Mouse (Mus musculus) lung, adult 18-20 months (tissue): ENCODE measurements at regions not wholly inside any gene's neighbourhood (a gene's known extent, or its start where the extent isn't known, plus 50 kb on each side); places are given as distances from the start of the nearest gene placed in this dataset.
"Not testable (repeated sequence)": the region's sequence is repeated elsewhere in the genome, so short reads cannot be mapped to it uniquely, and the experiment has no call there.

Source experiments
- DNase-seq, 2 experiments: peaks; one replicate each; pipeline ENCODE4 v3.0.0; 2022; ENCODE audit warnings: mixed read lengths in 2 of 2

GRCm38 (mm10) chr9:23651300-23651699 lies 428.4 kb downstream of the Bmper start:
- DNase-seq: no peak

GRCm38 (mm10) chr9:23653086-23653485 lies 430.2 kb downstream of the Bmper start:
- DNase-seq: no peak

GRCm38 (mm10) chr9:23654777-23655176 lies 431.9 kb downstream of the Bmper start:
- DNase-seq: no peak

GRCm38 (mm10) chr9:23665960-23666359 lies 431.8 kb upstream of the Npsr1 start:
- no peak for DNase-seq

GRCm38 (mm10) chr9:23669230-23669629 lies 428.6 kb upstream of the Npsr1 start:
- no peak for DNase-seq

- no peak for DNase-seq
Observed at GRCm38 (mm10) chr9:23670642-23671041, 427.2 kb upstream of the Npsr1 start.

DNA sequence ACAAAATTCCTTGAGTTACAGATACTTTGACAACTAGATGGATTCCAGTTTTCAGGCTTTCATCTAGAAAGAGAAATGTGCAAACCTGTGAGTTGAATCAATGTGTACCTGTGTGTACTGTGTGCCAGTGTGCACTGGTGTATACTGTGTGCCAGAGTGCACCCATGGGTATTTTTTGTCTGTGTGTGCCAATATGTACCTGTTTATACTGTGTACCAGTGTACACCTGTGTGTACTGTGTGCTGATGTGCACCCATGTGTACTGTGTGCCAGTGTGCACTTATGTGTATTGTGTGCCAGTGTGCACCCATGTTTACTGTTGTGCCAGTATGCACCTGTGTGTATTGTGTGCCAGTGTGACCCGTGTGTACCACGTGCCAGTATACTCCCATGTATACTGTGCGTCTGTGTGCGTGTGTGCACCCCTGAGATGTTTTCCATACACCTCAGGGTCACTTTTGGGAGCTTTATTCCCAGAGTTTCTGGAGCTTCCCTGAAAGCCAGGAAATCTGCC lies 424.4 kb upstream of the Npsr1 start:
- no peak for DNase-seq

DNA sequence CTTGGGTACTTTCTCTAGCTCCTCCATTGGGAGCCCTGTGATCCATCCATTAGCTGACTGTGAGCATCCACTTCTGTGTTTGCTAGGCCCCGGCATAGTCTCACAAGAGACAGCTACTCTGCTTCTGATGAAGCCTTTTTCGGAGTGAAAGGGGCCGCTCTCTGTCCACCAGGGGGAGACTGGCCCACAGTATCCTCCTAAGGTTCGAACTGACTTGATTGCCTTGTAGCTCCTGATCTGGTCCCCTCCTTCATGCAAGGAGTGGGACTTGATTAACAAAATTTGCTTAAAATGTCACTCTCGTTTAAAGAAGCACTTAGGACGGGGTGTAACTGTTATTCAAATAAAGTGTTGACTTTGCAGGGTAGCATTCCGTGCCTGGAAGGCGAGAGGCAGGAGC lies 423.0 kb upstream of the Npsr1 start:
- no peak for DNase-seq

DNA sequence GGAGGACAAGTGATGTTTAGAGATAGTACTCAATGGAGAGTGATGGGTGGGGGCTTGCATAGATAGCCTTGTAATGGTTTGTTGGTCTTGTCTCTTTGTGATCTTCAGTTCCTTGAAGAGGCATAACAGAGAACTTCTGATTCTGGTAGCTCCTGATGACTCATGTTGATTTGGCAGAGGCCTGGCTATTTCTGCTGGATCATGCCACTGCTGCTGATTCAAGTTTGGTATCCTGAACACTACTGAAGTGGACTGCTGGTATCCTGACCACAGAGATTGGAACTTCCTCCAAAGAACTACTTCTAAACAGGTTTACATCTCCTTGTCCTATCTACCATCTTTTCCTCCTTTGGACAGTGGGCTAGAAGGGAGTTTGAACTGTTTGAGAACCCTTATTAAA lies 408.3 kb upstream of the Npsr1 start:
- DNase-seq: no peak

- DNase-seq: no peak
Observed at GRCm38 (mm10) chr9:23692768-23693441, 404.9 kb upstream of the Npsr1 start.

DNA sequence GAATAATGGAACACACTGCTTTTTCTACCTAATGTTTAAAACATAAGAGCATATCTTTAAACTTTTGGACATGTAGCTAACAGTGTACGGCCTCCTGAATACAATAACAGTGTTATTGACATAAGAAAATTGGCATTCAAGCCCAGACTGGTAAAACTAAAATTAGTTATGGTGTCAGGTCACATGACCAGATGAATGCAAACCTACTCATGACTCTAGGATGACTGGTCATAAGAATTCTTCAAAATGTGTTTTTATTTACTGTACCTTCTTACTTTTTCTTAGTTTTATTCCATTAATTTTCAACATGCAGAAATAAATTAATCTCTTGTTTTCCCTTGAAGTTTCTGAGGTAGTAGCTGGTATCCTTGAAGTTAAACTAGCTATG lies 404.4 kb upstream of the Npsr1 start:
- DNase-seq: no peak

GRCm38 (mm10) chr9:23694481-23694880 lies 403.3 kb upstream of the Npsr1 start:
- DNase-seq: no peak

DNA sequence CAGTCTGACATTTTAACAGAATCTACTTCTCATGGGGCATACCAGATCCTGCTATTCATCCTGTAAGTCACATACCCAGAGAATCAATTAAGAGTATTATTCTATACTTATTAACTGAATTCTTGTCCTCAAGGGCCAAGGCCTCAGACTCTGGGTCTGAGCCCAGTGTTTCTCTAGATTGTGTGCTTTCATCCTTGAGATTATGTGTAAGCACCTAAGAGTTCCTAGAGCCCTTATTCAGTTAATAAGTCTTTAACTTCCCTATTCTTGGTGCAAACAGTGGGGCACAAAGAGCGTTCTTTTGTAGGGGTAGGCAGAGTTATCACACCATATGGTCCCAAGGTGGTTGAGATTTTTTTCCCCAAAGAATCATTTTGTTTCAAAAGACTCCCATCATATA lies 397.2 kb upstream of the Npsr1 start:
- peak in 1 of 2 experiments; percentile 0 for DNase-seq

DNA sequence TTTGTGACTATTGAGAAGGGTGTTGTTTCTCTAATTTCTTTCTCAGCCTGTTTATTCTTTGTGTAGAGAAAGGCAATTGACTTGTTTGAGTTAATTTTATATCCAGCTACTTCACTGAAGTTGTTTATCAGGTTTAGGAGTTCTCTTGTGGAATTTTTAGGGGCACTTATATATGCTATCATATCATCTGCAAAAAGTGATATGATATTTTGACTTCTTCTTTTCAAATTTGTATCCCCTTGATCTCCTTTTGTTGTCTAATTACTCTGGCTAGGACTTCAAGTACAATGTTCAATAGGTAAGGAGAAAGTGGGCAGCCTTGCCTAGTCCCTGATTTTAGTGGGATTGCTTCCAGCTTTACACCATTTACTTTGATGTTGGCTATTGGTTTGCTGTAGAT lies 380.2 kb upstream of the Npsr1 start:
- not testable (repeated sequence) for DNase-seq

DNA sequence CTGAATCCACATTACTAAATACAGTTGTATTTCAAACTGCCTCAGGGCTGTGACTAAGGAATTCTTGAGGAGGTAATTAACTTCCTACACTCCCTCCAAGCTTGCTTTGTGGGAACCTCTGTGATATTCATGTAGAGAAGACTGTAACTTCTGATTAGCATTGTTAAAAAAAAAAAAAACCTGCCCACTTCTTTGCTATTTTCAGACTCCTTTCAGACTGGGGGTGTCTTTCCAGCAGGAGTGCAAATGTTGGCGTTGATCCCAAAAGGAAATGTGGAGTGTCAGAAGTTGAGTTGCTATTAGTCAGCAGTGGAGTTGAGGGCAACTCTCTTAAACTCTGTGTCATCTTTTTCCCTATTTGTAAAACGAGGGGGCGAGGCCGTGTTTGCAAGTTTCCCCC lies 369.0 kb upstream of the Npsr1 start:
- DNase-seq: no peak

DNA sequence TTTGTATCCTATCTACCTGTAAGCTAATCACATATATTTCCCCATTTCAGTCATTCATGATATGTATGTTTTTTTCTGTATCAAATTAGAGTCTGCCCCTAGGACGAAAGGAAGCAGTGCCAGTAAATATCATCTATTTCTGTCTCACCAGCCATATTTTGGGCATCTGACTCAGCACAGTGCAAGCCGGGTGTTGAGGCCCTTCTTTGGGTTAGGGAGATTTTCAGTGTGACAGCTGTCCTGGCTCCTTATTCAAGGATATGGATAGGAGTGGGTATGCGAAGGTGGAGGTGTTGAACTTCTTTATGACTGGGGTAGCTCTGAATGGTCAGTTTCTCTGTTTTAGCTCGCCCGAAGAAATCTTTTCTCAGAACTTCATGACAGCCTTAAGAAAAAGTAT lies 345.3 kb upstream of the Npsr1 start:
- DNase-seq: no peak

DNA sequence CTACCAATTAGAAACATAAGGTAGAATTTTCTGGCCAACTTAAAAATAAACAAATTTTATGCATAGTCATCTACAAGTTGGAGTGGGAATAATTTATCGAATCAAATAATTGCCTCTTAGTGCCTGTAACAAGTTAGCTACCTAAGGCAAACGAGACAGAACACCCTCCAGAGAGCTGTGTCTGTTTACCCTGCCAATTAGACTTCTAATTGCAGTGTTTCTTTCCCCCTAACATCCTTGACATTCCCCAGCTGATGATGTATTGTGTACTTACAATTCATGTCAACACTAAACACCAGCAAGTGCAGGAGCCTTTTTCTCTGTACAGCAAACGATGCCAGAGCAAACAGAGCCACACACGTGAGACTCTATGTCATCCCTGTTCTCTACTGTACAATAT lies 311.1 kb upstream of the Npsr1 start:
- no peak for DNase-seq
